Mouse (Mus musculus): ENCODE results near the gene Slc25a41. TPM values are rescaled to one million over a fixed set of nuclear protein-coding genes. Genes with fewer than 3 reads are reported as not detected.
A peak's percentile ranks its signal among the peaks of the same experiment; 100 is the strongest.
"Not testable (repeated sequence)": the region's sequence is repeated elsewhere in the genome, so short reads cannot be mapped to it uniquely, and the experiment has no call there.

Gene Slc25a41
- polyA plus RNA-seq, 1 experiment: 0.38 TPM

DNA sequence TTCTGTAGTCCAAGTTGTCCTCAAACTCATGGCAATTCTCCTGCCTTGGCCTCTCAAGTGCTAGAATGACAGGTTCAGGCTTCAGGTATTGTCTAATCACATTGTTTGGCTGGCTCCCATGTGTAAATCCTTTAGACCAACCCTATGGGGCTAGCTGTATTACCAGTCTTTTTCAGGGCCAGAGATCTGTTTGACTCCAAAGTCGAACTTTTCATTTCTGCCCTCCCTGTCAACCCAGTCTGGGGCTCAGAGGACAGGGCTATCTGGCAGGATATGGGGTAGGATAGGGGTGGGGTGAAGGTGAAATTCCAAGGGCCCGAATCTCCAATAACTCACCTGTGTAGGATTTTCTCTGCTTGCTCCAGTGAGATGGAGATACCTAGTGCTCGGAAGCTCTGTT, 14.8 kb upstream of the Slc25a41 start:
- Histone ChIP-seq H3K4me1 (replicated peaks; ENCODE audit: control insufficient read depth, insufficient read depth, low read length) (peaks cover 13% of the 10 kb centered on the region), H3K4me3 (ENCODE audit: control insufficient read depth, insufficient read depth, low read length) (no peak overlapping the region), H3K36me3 (ENCODE audit: control insufficient read depth, insufficient read depth, low read length) (0 out of 2 replicates have a peak, but pooled peaks cover 11% of the 10 kb centered on the region), H3K27ac (ENCODE audit: control insufficient read depth, insufficient read depth, low read length) (no peak overlapping the region), H3K27me3 (ENCODE audit: control insufficient read depth, insufficient read depth, low read length) (no peaks in the 10 kb centered on the region)
- DNase-seq: no peak
- TF ChIP-seq CTCF (IDR thresholded peaks at IDR 0.05; ENCODE audit: borderline replicate concordance, control insufficient read depth, extremely low read depth, insufficient read depth, low read length, poor library complexity): no peak
- TF ChIP-seq POLR2A (IDR thresholded peaks at IDR 0.05; ENCODE audit: control insufficient read depth, extremely low read depth, insufficient read depth, low read length, poor library complexity): no peak
- 97% methylated on average over 3 of the region's 3 CpGs for WGBS

DNA sequence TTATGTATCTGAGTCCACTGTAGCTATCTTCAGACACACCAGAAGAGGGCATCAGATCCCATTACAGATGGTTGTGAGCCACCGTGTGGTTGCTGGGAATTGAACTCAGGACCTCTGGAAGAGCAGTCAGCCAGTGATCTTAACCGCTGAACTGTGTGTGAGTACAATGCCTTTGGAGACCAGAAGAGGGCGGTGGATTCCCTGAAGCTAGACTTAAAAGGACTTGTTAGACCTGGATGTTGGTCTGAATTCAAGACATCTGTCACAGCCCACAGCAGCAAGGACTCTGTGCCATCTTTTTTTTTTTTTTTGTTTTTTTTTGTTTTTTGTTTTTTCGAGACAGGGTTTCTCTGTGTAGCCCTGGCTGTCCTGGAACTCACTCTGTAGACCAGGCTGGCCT, 10.2 kb upstream of the Slc25a41 start:
- not testable (repeated sequence) for H3K4me1 ChIP-seq (replicated peaks; ENCODE audit: control insufficient read depth, insufficient read depth, low read length); H3K27me3 ChIP-seq (ENCODE audit: control insufficient read depth, insufficient read depth, low read length); H3K4me3 ChIP-seq (ENCODE audit: control insufficient read depth, insufficient read depth, low read length); H3K27ac ChIP-seq (ENCODE audit: control insufficient read depth, insufficient read depth, low read length)
- peak; percentile 49 for DNase-seq
- H3K36me3 ChIP-seq (ENCODE audit: control insufficient read depth, insufficient read depth, low read length): 0 out of 2 replicates have a peak, but pooled peaks cover 11% of the 10 kb centered on the region
- WGBS: 87% methylated on average over 4 of the region's 4 CpGs

DNA sequence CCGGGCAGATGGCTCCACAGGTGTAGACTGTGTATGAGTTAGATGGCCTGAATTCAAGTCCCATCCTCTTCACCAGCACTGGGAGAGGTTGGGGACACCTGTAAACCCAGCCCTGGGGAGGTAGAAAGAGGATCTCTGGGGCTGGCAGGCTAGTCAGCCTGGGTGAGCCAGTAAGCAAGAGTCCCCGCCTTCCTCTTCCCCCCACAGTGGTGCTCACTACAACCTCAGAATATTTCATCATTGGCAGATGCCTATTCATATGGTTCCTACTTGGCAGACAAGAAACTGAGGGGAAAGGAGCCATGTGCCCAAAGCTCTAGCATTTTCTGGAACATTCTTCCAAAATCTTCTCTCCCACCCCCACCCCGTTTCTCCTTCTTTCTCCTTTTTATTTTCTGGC, 7.4 kb upstream of the Slc25a41 start:
- WGBS: 100% methylated on average over 3 of the region's 3 CpGs
- TF ChIP-seq POLR2A (IDR thresholded peaks at IDR 0.05; ENCODE audit: control insufficient read depth, extremely low read depth, insufficient read depth, low read length, poor library complexity) (no peak), CTCF (IDR thresholded peaks at IDR 0.05; ENCODE audit: borderline replicate concordance, control insufficient read depth, extremely low read depth, insufficient read depth, low read length, poor library complexity) (no peak)
- Histone ChIP-seq H3K4me1 (replicated peaks; ENCODE audit: control insufficient read depth, insufficient read depth, low read length) (no peaks in the 10 kb centered on the region), H3K36me3 (ENCODE audit: control insufficient read depth, insufficient read depth, low read length) (0 out of 2 replicates have a peak, but pooled peaks cover 5% of the 10 kb centered on the region), H3K4me3 (ENCODE audit: control insufficient read depth, insufficient read depth, low read length) (no peak overlapping the region), H3K27me3 (ENCODE audit: control insufficient read depth, insufficient read depth, low read length) (no peaks in the 10 kb centered on the region), H3K27ac (ENCODE audit: control insufficient read depth, insufficient read depth, low read length) (no peak overlapping the region)
- DNase-seq: no peak

DNA sequence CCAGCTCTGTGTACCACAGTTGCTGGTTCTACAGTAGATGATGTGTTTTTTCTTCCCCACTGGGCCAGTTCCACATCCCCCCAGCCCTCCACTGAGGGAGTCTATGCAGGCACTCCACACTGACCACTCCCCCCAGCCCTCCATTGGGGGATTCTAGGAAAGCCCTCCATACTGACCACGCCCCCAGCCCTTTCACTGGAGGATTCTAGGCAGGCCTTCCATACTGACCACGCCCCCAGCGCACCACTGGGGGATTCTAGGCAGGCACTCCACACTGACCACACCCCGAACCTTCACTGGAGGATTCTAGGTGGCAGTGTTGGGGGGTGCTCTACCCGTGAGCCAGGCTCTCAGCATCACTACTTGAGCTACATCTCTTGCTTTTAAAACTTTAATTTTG, 6.0 kb upstream of the Slc25a41 start:
- TF ChIP-seq CTCF (IDR thresholded peaks at IDR 0.05; ENCODE audit: borderline replicate concordance, control insufficient read depth, extremely low read depth, insufficient read depth, low read length, poor library complexity): no peak
- no peak for TF ChIP-seq POLR2A (IDR thresholded peaks at IDR 0.05; ENCODE audit: control insufficient read depth, extremely low read depth, insufficient read depth, low read length, poor library complexity)
- Histone ChIP-seq H3K27ac (ENCODE audit: control insufficient read depth, insufficient read depth, low read length) (no peak overlapping the region), H3K27me3 (ENCODE audit: control insufficient read depth, insufficient read depth, low read length) (no peaks in the 10 kb centered on the region), H3K36me3 (ENCODE audit: control insufficient read depth, insufficient read depth, low read length) (0 out of 2 replicates have a peak, but pooled peaks cover 3% of the 10 kb centered on the region), H3K4me3 (ENCODE audit: control insufficient read depth, insufficient read depth, low read length) (no peak overlapping the region), H3K4me1 (replicated peaks; ENCODE audit: control insufficient read depth, insufficient read depth, low read length) (no peaks in the 10 kb centered on the region)
- no peak for DNase-seq
- 92% methylated on average over 5 of the region's 5 CpGs for WGBS

DNA sequence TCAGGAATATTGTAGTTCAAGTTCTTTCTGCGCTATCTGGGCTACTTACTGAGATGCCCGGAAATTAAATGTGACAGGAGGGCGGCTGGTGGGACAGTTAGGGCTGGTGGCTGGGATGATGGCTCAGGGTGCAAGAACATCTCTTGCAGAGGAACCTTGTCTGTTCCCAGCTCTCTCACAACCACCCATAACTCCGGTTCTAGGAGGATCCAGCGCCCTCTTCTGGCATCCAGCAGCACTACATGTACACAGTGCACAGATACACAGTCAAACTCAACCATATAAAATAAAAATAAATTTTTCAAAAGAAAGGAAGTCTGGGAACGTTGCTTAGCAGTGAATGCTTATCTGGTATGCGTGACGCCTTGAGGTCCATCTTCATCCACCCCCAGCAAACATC, 2.5 kb downstream of the Slc25a41 start:
- WGBS: 64% methylated on average over 8 of the region's 8 CpGs
- Histone ChIP-seq H3K4me3 (ENCODE audit: control insufficient read depth, insufficient read depth, low read length) (no peak overlapping the region), H3K27ac (ENCODE audit: control insufficient read depth, insufficient read depth, low read length) (no peak overlapping the region), H3K36me3 (ENCODE audit: control insufficient read depth, insufficient read depth, low read length) (no peaks in the 10 kb centered on the region), H3K4me1 (replicated peaks; ENCODE audit: control insufficient read depth, insufficient read depth, low read length) (no peaks in the 10 kb centered on the region; the same call in 1 of the 2 replicates), H3K27me3 (ENCODE audit: control insufficient read depth, insufficient read depth, low read length) (no peaks in the 10 kb centered on the region)
- DNase-seq: no peak
- TF ChIP-seq CTCF (IDR thresholded peaks at IDR 0.05; ENCODE audit: borderline replicate concordance, control insufficient read depth, extremely low read depth, insufficient read depth, low read length, poor library complexity): no peak
- TF ChIP-seq POLR2A (IDR thresholded peaks at IDR 0.05; ENCODE audit: control insufficient read depth, extremely low read depth, insufficient read depth, low read length, poor library complexity): no peak

DNA sequence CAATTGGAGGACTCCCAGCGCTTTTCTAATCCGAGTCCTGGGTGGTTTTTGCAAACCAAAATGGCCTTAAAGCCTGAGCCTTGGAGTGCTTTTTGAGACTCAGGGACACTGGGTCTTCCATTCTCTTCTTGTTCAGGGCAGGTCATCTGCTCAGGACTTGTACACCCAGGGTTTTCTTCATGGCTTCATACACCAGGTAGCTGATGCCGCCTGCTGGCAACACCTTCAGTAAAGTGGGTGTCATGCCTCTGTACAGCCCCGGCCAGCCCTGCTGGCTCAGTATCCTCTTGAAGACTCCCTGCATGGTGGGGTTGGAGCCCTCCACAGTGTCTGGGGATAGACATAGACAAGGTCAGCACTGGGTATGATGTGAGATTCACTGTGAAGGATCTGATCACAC, 8.6 kb downstream of the Slc25a41 start:
- TF ChIP-seq POLR2A (IDR thresholded peaks at IDR 0.05; ENCODE audit: control insufficient read depth, extremely low read depth, insufficient read depth, low read length, poor library complexity) (no peak), CTCF (IDR thresholded peaks at IDR 0.05; ENCODE audit: borderline replicate concordance, control insufficient read depth, extremely low read depth, insufficient read depth, low read length, poor library complexity) (no peak)
- no peaks in the 10 kb centered on the region for H3K27me3 ChIP-seq (ENCODE audit: control insufficient read depth, insufficient read depth, low read length)
- peaks cover 21% of the 10 kb centered on the region for H3K4me1 ChIP-seq (replicated peaks; ENCODE audit: control insufficient read depth, insufficient read depth, low read length)
- 0 out of 2 replicates have a peak, but pooled peaks cover 2% of the 10 kb centered on the region for H3K36me3 ChIP-seq (ENCODE audit: control insufficient read depth, insufficient read depth, low read length)
- H3K4me3 ChIP-seq (ENCODE audit: control insufficient read depth, insufficient read depth, low read length): no peak overlapping the region
- no peak for DNase-seq
- no peak overlapping the region for H3K27ac ChIP-seq (ENCODE audit: control insufficient read depth, insufficient read depth, low read length)
- WGBS: 99% methylated on average over 4 of the region's 4 CpGs

DNA sequence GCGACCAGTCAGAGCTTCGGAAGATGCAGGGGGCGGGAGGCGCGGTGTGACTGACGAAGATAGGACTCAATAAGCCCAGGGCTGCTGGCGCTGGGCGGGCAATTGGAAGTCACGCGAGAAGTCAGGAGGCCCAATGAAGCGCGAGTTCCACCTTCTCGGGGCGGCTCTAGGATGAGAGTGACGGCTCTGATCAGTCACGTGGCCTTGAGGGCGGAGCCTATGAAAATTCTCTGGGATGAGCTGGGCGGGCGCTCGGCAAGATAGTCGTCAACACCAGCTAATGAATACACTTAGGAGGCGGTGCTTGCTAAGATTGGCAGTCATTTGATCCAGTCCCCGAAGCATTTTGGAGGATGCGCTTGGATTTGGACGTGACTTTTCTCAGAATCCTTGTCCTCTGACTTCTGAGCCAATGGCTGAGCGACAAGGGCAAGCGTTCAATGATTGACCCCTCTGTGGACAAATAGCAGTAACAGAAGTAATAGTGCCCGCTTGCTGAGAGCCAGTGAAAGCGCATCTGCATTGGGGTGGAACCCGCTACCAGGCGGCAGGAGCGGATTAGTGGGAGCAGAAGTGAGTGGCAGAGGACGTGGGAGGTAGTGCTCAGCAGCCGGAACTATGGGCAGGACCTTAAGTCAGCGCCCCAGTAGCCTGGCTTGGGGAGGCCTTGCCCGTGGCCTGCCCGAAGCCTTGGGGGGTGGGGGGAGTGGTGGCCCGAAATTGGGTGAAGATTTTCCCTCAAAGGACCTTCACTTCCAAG, 9.6 kb downstream of the Slc25a41 start:
- TF ChIP-seq POLR2A (IDR thresholded peaks at IDR 0.05; ENCODE audit: control insufficient read depth, extremely low read depth, insufficient read depth, low read length, poor library complexity) (peak; percentile 53; the same call in 1 of the 2 replicates), CTCF (IDR thresholded peaks at IDR 0.05; ENCODE audit: borderline replicate concordance, control insufficient read depth, extremely low read depth, insufficient read depth, low read length, poor library complexity) (peak; percentile 73; the same call in 1 of the 2 replicates)
- Histone ChIP-seq H3K27ac (ENCODE audit: control insufficient read depth, insufficient read depth, low read length) (peak overlapping the region; percentile 62), H3K4me3 (ENCODE audit: control insufficient read depth, insufficient read depth, low read length) (peak overlapping the region; percentile 34), H3K27me3 (ENCODE audit: control insufficient read depth, insufficient read depth, low read length) (no peaks in the 10 kb centered on the region), H3K36me3 (ENCODE audit: control insufficient read depth, insufficient read depth, low read length) (peaks cover 5% of the 10 kb centered on the region; the same call in 1 of the 2 replicates), H3K4me1 (replicated peaks; ENCODE audit: control insufficient read depth, insufficient read depth, low read length) (peaks cover 21% of the 10 kb centered on the region)
- peak; percentile 100 for DNase-seq
- WGBS: 1% methylated on average over 38 of the region's 38 CpGs

Measured in thymus, adult 2 months (tissue).